Mouse (Mus musculus): ENCODE measurements around the gene Nmur1. TPM values are rescaled to one million over a fixed set of nuclear protein-coding genes. Genes with fewer than 3 reads are reported as not detected.

The Nmur1 gene
- total and polyA plus RNA-seq, 3 experiments, result not detected

- Histone ChIP-seq H3K27ac (ENCODE audit: control insufficient read depth, low read depth, low read length) (peak overlapping the region; percentile 54), H3K4me1 (ENCODE audit: control insufficient read depth in 1 of 2, insufficient read depth in 2 of 2, low read length in 2 of 2) (peaks cover 14 to 67% of the 10 kb centered on the region in 2 experiments), H3K9me3 (replicated peaks; ENCODE audit: insufficient read depth, low read length) (no peaks in the 10 kb centered on the region), H3K36me3 (ENCODE audit: control insufficient read depth in 1 of 2, insufficient read depth in 2 of 2, low read length in 2 of 2) (peaks cover 0 to 49% of the 10 kb centered on the region in 2 experiments; a peak in 2 of 4 replicates), H3K9ac (ENCODE audit: control insufficient read depth, low read depth, low read length, poor library complexity, severe bottlenecking) (peak overlapping the region; percentile 39), H3K79me2 (ENCODE audit: control insufficient read depth, insufficient read depth, low read length, poor library complexity) (peaks cover 8% of the 10 kb centered on the region; the same call in 1 of the 2 replicates), H3K4me3 (ENCODE audit: control insufficient read depth in 1 of 2, insufficient read depth in 1 of 2, low read depth in 2 of 2, low read length in 2 of 2) (peak overlapping the region; percentile 11 to 31), H3K27me3 (ENCODE audit: control insufficient read depth in 1 of 2, insufficient read depth in 2 of 2, low read length in 2 of 2) (no peaks in the 10 kb centered on the region)
- peak; percentile 72 for DNase-seq (ENCODE audit: low read depth, low spot score)
- no peak for TF ChIP-seq USF1 (IDR thresholded peaks at IDR 0.05; ENCODE audit: low read depth, low read length)
- no peak for TF ChIP-seq POLR2AphosphoS2 (IDR thresholded peaks at IDR 0.05; ENCODE audit: low read length)
- TF ChIP-seq NRF1 (IDR thresholded peaks at IDR 0.05; ENCODE audit: insufficient read depth, low read depth, low read length, poor library complexity, severe bottlenecking), result no peak
- TF ChIP-seq E2F4 (IDR thresholded peaks at IDR 0.05; ENCODE audit: borderline replicate concordance, low read depth, low read length), result no peak
- TF ChIP-seq MEF2A (IDR thresholded peaks at IDR 0.05; ENCODE audit: extremely low read depth, insufficient replicate concordance, low read depth, low read length, poor library complexity, severe bottlenecking), result no peak
- TF ChIP-seq ZC3H11A (IDR thresholded peaks at IDR 0.05; ENCODE audit: low read depth, low read length), result no peak
- TF ChIP-seq HCFC1 (IDR thresholded peaks at IDR 0.05; ENCODE audit: low read depth, low read length), result no peak
- no peak for TF ChIP-seq MYC (IDR thresholded peaks at IDR 0.05; ENCODE audit: low read depth, low read length)
- no peak for TF ChIP-seq ZMIZ1 (IDR thresholded peaks at IDR 0.05; ENCODE audit: low read depth, low read length)
- no peak for TF ChIP-seq BHLHE40 (IDR thresholded peaks at IDR 0.05; ENCODE audit: borderline replicate concordance, low read depth, low read length)
- no peak for TF ChIP-seq MYB (IDR thresholded peaks at IDR 0.05; ENCODE audit: low read depth, low read length)
- no peak for TF ChIP-seq USF2 (IDR thresholded peaks at IDR 0.05; ENCODE audit: borderline replicate concordance in 1 of 2, insufficient read depth in 1 of 2, low read depth in 1 of 2, low read length in 2 of 2)
- no peak for TF ChIP-seq ETS1 (IDR thresholded peaks at IDR 0.05; ENCODE audit: low read depth, low read length)
- TF ChIP-seq RAD21 (IDR thresholded peaks at IDR 0.05; ENCODE audit: low read depth, low read length), result no peak
- 0 out of 2 replicates have a peak, but pooled peaks have one; percentile 45 for TF ChIP-seq MAZ (IDR thresholded peaks at IDR 0.05; ENCODE audit: low read depth, low read length)
- peak; percentile 80 for TF ChIP-seq ZNF384 (IDR thresholded peaks at IDR 0.05; ENCODE audit: low read depth, low read length)
- no peak for TF ChIP-seq TAL1 (IDR thresholded peaks at IDR 0.05; ENCODE audit: low read length)
- TF ChIP-seq SMC3 (IDR thresholded peaks at IDR 0.05; ENCODE audit: low read depth, low read length), result no peak
- TF ChIP-seq ELF1 (IDR thresholded peaks at IDR 0.05; ENCODE audit: low read depth, low read length), result no peak
- TF ChIP-seq POLR2AphosphoS5 (IDR thresholded peaks at IDR 0.05; ENCODE audit: borderline replicate concordance, low read depth, low read length), result no peak
- no peak for TF ChIP-seq RCOR1 (IDR thresholded peaks at IDR 0.05; ENCODE audit: low read depth, low read length)
- no peak for TF ChIP-seq CHD2 (IDR thresholded peaks at IDR 0.05; ENCODE audit: low read length)
- no peak for TF ChIP-seq SIN3A (IDR thresholded peaks at IDR 0.05; ENCODE audit: low read length)
- TF ChIP-seq MAFK (IDR thresholded peaks at IDR 0.05; ENCODE audit: borderline replicate concordance, low read depth, low read length), result no peak
- TF ChIP-seq POLR2A (IDR thresholded peaks at IDR 0.05; ENCODE audit: control insufficient read depth in 1 of 2, insufficient read depth in 1 of 2, low read depth in 1 of 2, low read length in 2 of 2, poor library complexity in 1 of 2), result no peak
- no peak for TF ChIP-seq NELFE (IDR thresholded peaks at IDR 0.05; ENCODE audit: low read depth, low read length)
- TF ChIP-seq UBTF (IDR thresholded peaks at IDR 0.05; ENCODE audit: borderline replicate concordance, insufficient read depth, low read depth, low read length), result no peak
- TF ChIP-seq MXI1 (IDR thresholded peaks at IDR 0.05; ENCODE audit: low read depth, low read length), result no peak
- no peak for TF ChIP-seq CTCF (IDR thresholded peaks at IDR 0.05 in 2 of 3, conservative IDR thresholded peaks at IDR 0.05 in 1 of 3; ENCODE audit: control insufficient read depth in 1 of 3, insufficient read depth in 1 of 3, low read depth in 2 of 3, low read length in 3 of 3, poor library complexity in 1 of 3, severe bottlenecking in 1 of 3)
- no peak for TF ChIP-seq CHD1 (IDR thresholded peaks at IDR 0.05; ENCODE audit: low read depth, low read length)
- TF ChIP-seq ZKSCAN1 (IDR thresholded peaks at IDR 0.05; ENCODE audit: low read depth, low read length), result peak; percentile 7; the same call in 1 of the 2 replicates
- no peak for TF ChIP-seq GABPA (IDR thresholded peaks at IDR 0.05; ENCODE audit: low read depth, low read length)
- TF ChIP-seq EP300 (IDR thresholded peaks at IDR 0.05; ENCODE audit: low read depth in 1 of 2, low read length in 2 of 2), result 0 out of 4 replicates have a peak, but pooled peaks of 1 of the 2 experiments have one; percentile 10
- TF ChIP-seq GATA1 (IDR thresholded peaks at IDR 0.05; ENCODE audit: low read depth, low read length), result 0 out of 2 replicates have a peak, but pooled peaks have one; percentile 34
Measured at GRCm38 (mm10) chr1:86437219-86438013, 11.4 kb upstream of the Nmur1 start.
